Mouse (Mus musculus) myocyte (in vitro differentiated cells): Measurements from ENCODE around the gene Micu1. TPM values are rescaled to one million over a fixed set of nuclear protein-coding genes. Genes with fewer than 3 reads are reported as not detected.

Source experiments
- H3K27me3 ChIP-seq: one replicate; pipeline ENCODE4 v1.6.1; 2011; ENCODE audit not compliant: control insufficient read depth, insufficient read depth, insufficient read length
- H3K36me3 ChIP-seq: one replicate; pipeline ENCODE4 v1.6.1; 2011; ENCODE audit not compliant: control insufficient read depth, insufficient read depth
- H3K4me2 ChIP-seq: one replicate; pipeline ENCODE4 v1.6.1; 2011; ENCODE audit warnings: low read depth, control low read depth
- H3K4me3 ChIP-seq: one replicate; pipeline ENCODE4 v1.5.1; 2011; ENCODE audit warnings: mild to moderate bottlenecking, control low read depth, moderate library complexity
- H3K79me2 ChIP-seq: one replicate; pipeline ENCODE4 v1.6.1; 2011; ENCODE audit not compliant: control insufficient read depth, insufficient read depth
- H3ac ChIP-seq: one replicate; pipeline ENCODE4 v1.6.1; 2011; ENCODE audit not compliant: control insufficient read depth, insufficient read length
- CEBPB ChIP-seq: IDR thresholded peaks from 2 replicates; pipeline ENCODE4 v1.6.1; 2011; ENCODE audit warnings: mild to moderate bottlenecking, moderate library complexity; ENCODE audit not compliant: poor library complexity, insufficient read depth, severe bottlenecking
- E2F4 ChIP-seq: IDR thresholded peaks from one replicate; pipeline ENCODE4 v1.6.1; 2011; ENCODE audit warnings: mild to moderate bottlenecking, control low read depth, moderate library complexity; ENCODE audit not compliant: insufficient read depth
- MAX ChIP-seq: IDR thresholded peaks from one replicate; pipeline ENCODE4 v1.6.1; 2011; ENCODE audit warnings: low read depth, mild to moderate bottlenecking, control low read depth
- MYOD1 ChIP-seq, 3 experiments: IDR thresholded peaks; one replicate each; pipeline ENCODE4 v1.6.1; 2011; ENCODE audit warnings: control low read depth in 2 of 3, low read depth in 2 of 3, mild to moderate bottlenecking in 2 of 3, moderate library complexity in 1 of 3; ENCODE audit not compliant: insufficient read length in 2 of 3, control insufficient read depth in 1 of 3
- MYOG ChIP-seq, 3 experiments: IDR thresholded peaks; one replicate each; pipeline ENCODE4 v1.6.1; 2011; ENCODE audit warnings: control low read depth in 2 of 3, low read depth in 2 of 3, mild to moderate bottlenecking in 2 of 3; ENCODE audit not compliant: insufficient read length in 2 of 3, control insufficient read depth in 1 of 3, insufficient read depth in 1 of 3
- POLR2A ChIP-seq: IDR thresholded peaks from one replicate; pipeline ENCODE4 v1.6.1; 2011; ENCODE audit warnings: low read depth, mild to moderate bottlenecking, control low read depth, moderate library complexity; ENCODE audit not compliant: insufficient read length
- POLR2AphosphoS2 ChIP-seq: IDR thresholded peaks from one replicate; pipeline ENCODE4 v1.6.1; 2011; ENCODE audit warnings: low read depth, control low read depth; ENCODE audit not compliant: insufficient read length
- SRF ChIP-seq: IDR thresholded peaks from one replicate; pipeline ENCODE4 v1.6.1; 2011; ENCODE audit warnings: low read depth; ENCODE audit not compliant: control insufficient read depth, insufficient read length
- TCF12 ChIP-seq: IDR thresholded peaks from one replicate; pipeline ENCODE4 v1.6.1; 2011; ENCODE audit warnings: mild to moderate bottlenecking, control low read depth; ENCODE audit not compliant: poor library complexity, insufficient read depth, severe bottlenecking
- TCF3 ChIP-seq: IDR thresholded peaks from one replicate; pipeline ENCODE4 v1.6.1; 2011; ENCODE audit warnings: low read depth, control low read depth; ENCODE audit not compliant: insufficient read length
- USF1 ChIP-seq: IDR thresholded peaks from one replicate; pipeline ENCODE4 v1.6.1; 2011; ENCODE audit warnings: low read depth, mild to moderate bottlenecking, control low read depth, moderate library complexity
- polyA plus RNA-seq: library from polyadenylated mRNA; unstranded; fragments of >200 nt; fragmentation: generic; extraction: Trizol; gene quantifications from one replicate; pipeline ENCODE4 v1.2.1, GENCODE M21; 2012; ENCODE audit warnings: missing spikeins

Gene Micu1
- polyA plus RNA-seq, 1 experiment: 264 TPM

DNA sequence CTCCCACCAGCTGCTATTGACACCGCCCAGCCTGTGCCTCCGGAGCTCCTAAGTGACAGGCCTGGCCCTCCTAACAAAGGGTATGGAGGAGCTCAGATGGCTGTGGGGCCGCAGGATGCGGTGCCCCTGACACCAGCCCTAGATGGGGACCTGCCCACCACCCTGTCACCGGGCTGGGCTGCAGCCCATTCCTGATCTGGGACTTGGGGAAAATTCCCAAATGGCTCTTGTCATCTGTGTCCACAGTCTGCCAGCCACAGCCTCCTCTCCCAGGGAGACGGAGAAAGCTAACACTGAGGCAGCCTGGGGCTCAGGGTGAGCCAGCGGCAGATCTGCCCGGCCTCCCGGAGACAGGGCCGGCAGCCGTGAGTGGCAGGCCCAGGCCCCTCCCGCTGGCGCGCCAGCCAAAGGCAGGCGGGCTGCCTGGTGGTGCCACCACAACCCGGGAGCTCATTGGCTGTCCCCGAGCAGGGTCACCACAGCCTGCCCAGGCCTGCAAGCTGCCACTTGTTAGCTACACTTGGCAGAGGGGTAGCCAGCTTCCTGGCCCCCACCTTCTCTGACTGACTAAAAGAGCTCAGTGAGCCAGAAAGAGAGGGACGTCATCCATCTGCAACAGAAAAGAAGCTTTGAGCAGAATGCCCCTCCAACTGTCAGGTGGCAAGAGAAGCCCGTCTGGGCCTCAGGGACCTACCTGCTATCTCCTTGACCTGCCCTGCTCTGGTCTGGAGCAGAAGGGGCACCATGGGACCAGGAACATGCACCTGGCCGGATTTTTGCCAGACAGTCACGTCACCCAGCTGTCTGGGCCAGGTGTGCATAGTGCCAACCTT, 197.3 kb downstream of the Micu1 start:
- H3K36me3 ChIP-seq: peaks cover 15% of the 10 kb centered on the region
- TF ChIP-seq MYOD1 (IDR thresholded peaks at IDR 0.05; ENCODE audit: control insufficient read depth in 1 of 3, insufficient read length in 2 of 3, low read depth in 2 of 3): peak in 1 of 3 experiments; percentile 53
- peak in 2 of 3 experiments; percentile 28 to 42 for TF ChIP-seq MYOG (IDR thresholded peaks at IDR 0.05; ENCODE audit: control insufficient read depth in 1 of 3, insufficient read depth in 1 of 3, insufficient read length in 2 of 3, low read depth in 2 of 3)
- TF ChIP-seq TCF12: no peak
- peak; percentile 97 for TF ChIP-seq POLR2AphosphoS2
- TF ChIP-seq POLR2A: peak; percentile 83
- no peak overlapping the region for H3K4me3 ChIP-seq
- H3K79me2 ChIP-seq: no peaks in the 10 kb centered on the region
- H3ac ChIP-seq: no peak overlapping the region
- H3K4me2 ChIP-seq: peak overlapping the region; percentile 64
- no peaks in the 10 kb centered on the region for H3K27me3 ChIP-seq

DNA sequence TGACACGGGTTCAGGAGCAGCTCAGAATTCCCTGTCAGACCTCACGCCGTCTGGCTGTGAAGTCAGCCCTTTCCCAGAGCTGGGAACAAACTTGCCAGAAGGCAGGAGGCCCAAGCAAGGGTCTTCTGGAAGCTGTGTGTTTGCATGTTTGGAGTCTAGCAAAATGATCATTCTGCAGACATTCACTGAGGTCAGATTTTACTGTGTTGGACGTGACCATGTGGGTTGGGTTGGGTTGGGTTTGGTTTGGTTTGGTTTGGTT, 197.8 kb downstream of the Micu1 start:
- H3K4me2 ChIP-seq: peak overlapping the region; percentile 64
- H3K36me3 ChIP-seq: peaks cover 11% of the 10 kb centered on the region
- TF ChIP-seq E2F4 (no peak), POLR2A (peak; percentile 7)
- H3ac ChIP-seq: no peak overlapping the region
- H3K4me3 ChIP-seq: no peak overlapping the region
- no peaks in the 10 kb centered on the region for H3K27me3 ChIP-seq
- no peaks in the 10 kb centered on the region for H3K79me2 ChIP-seq

DNA sequence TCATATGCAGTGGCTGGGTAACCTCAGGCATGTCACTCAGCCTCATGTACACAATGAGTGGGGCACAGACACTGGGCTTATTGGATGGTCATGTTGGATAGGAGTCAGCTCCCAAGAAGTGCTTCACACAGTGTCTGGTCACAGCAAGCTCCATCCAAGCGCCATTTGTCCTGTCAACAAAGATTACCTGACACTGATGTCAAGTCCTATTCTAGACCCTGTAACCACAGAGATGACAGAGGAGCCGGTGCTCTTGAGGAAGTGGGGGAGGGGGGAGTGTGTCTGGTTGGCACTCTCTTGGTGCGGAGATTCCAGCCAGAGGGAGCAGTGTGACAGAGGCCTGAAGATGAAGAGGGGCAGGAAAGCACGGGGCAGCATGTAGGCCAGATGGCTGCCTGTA, 198.7 kb downstream of the Micu1 start:
- Histone ChIP-seq H3ac (no peak overlapping the region), H3K4me2 (peak overlapping the region; percentile 64), H3K27me3 (no peaks in the 10 kb centered on the region), H3K36me3 (peaks cover 3% of the 10 kb centered on the region), H3K4me3 (no peak overlapping the region), H3K79me2 (no peaks in the 10 kb centered on the region)
- TF ChIP-seq POLR2AphosphoS2 (peak; percentile 30), MYOD1 (IDR thresholded peaks at IDR 0.05; ENCODE audit: control insufficient read depth in 1 of 3, insufficient read length in 2 of 3, low read depth in 2 of 3) (peak in 1 of 3 experiments; percentile 11), TCF3 (no peak), MYOG (IDR thresholded peaks at IDR 0.05; ENCODE audit: control insufficient read depth in 1 of 3, insufficient read depth in 1 of 3, insufficient read length in 2 of 3, low read depth in 2 of 3) (no peak)

DNA sequence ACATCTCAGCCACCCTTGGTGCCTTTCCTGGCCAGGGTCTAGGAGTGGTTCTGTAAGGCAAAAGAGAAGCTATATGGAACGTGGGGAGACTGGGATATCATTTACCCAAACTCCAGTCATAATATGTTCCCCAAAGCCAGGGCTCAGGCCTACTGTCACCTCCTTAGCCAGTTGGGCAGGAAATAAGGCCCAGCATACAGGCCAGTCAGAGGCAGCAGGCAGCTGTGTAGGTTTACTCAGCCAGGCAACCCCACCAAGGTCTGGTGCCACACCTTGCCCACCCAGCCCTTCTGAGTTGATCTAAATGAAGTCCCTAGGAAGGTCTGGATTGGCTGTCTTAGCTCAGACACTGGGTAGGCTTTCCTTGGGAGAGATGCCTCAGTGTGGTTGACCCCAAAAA, 199.2 kb downstream of the Micu1 start:
- H3K79me2 ChIP-seq: no peaks in the 10 kb centered on the region
- TF ChIP-seq SRF (no peak), TCF3 (no peak), USF1 (no peak), POLR2AphosphoS2 (peak; percentile 51), MYOG (IDR thresholded peaks at IDR 0.05; ENCODE audit: control insufficient read depth in 1 of 3, insufficient read depth in 1 of 3, insufficient read length in 2 of 3, low read depth in 2 of 3) (no peak), POLR2A (no peak), TCF12 (no peak)
- no peak overlapping the region for H3ac ChIP-seq
- H3K4me3 ChIP-seq: no peak overlapping the region
- no peak overlapping the region for H3K4me2 ChIP-seq
- H3K27me3 ChIP-seq: no peaks in the 10 kb centered on the region
- H3K36me3 ChIP-seq: no peaks in the 10 kb centered on the region

DNA sequence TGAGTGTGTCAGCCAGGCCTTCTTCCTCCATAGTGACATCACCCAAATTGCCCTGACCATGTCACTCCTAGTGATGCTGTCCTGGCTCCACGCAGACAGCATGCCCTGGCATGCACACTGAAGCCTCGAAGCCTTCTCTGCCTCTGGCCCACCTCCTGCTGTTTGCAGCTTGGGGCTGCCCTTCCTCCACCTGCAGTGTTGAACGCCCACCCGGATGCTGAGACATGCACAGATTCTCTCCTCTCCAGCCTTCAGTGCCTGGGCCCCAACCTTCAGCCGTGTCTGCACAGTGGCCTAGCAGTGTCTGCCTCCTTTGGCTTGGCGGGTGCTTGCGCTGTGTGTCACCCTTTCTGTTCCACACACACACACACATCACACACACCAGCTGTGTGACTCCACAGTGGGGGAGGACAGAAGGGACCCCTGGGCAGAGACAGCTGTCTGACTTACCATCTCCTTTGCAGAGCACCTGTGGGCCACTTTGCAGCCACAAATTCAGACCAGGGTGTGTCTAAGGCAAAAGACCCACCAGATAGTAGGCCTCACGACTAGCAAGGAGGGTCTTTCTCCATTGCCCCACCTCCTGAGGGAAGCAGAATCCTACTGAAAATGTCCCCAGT, 199.8 kb downstream of the Micu1 start:
- Histone ChIP-seq H3ac (no peak overlapping the region), H3K79me2 (no peaks in the 10 kb centered on the region), H3K36me3 (no peaks in the 10 kb centered on the region), H3K4me3 (no peak overlapping the region), H3K27me3 (no peaks in the 10 kb centered on the region), H3K4me2 (no peak overlapping the region)
- TF ChIP-seq POLR2A: no peak
- TF ChIP-seq E2F4: no peak
- TF ChIP-seq MYOG (IDR thresholded peaks at IDR 0.05; ENCODE audit: control insufficient read depth in 1 of 3, insufficient read depth in 1 of 3, insufficient read length in 2 of 3, low read depth in 2 of 3): peak in 1 of 3 experiments; percentile 50
- TF ChIP-seq SRF: no peak
- TF ChIP-seq USF1: no peak
- TF ChIP-seq MYOD1 (IDR thresholded peaks at IDR 0.05; ENCODE audit: control insufficient read depth in 1 of 3, insufficient read length in 2 of 3, low read depth in 2 of 3): peak in 2 of 3 experiments; percentile 36 to 72
- TF ChIP-seq MAX: no peak
- peak; percentile 51 for TF ChIP-seq POLR2AphosphoS2
- no peak for TF ChIP-seq TCF12

DNA sequence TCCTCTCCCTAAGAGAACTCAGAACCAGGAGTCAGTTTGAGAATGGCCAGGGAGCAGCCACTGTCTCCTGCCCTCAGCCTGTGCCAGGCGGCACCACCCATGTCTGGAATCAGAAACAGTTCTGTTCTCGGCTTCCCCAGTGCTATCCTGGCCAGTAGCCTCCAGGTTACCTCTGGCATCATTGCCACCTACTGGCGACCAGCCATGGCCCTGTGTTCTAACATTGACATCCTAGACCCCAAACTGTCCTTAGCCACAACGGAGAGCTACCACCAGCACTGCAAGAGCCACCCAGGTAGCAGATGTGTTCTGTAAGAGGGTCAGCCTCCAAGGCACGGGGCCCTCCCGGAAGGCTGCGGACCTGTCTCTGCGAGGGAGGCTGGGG, 200.3 kb downstream of the Micu1 start:
- TF ChIP-seq CEBPB (no peak), MYOG (IDR thresholded peaks at IDR 0.05; ENCODE audit: control insufficient read depth in 1 of 3, insufficient read depth in 1 of 3, insufficient read length in 2 of 3, low read depth in 2 of 3) (no peak), MAX (no peak)
- no peaks in the 10 kb centered on the region for H3K27me3 ChIP-seq
- H3K36me3 ChIP-seq: no peaks in the 10 kb centered on the region
- no peaks in the 10 kb centered on the region for H3K79me2 ChIP-seq
- H3ac ChIP-seq: no peak overlapping the region
- no peak overlapping the region for H3K4me3 ChIP-seq
- no peak overlapping the region for H3K4me2 ChIP-seq
